Mouse (Mus musculus): ENCODE measurements around the gene Exph5.

DNA sequence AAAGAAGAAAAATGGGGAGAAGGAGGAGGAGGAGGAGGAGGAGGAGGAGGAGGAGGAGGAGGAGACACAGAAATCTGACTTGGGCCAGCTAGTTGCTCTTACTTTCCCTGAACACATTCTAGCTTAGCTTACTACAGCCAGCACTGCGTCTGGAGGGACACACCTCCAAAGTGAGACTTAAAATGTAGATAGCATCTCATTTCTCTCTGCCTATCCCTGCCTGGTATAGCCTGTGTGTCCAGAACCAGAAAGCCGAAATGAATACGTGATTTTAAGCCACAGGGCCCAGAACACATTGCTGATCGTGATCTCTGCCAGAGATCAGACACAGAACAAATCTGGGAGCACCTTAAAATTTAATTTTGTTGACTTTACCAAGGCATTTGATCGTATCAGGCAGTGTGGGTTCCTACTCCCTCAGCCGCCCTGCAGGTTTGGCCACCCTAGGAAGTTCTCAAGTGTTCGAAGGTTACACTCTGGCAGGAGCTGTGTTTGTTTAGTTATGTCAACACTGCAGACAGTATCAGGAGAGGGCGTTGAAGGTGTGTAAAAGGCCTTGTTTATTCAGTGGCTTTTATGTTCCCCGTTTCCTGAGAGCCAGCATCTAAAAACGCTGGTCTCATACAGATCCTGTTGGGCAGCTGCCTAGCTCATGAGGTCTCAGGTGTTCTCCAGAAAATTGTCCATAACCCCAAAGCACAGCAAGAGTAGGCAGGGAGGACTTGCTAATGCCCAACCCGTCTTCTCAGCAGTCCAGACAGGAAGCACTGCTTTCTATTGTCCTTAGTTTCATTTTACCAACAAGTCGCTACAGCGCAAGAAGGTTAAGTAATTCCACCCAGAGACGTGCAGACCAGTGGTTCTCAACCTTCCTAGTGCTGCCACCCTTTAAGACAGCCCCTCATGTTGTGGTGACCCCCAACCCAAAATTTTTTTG lies 55.0 kb downstream of the Exph5 start:
- TF ChIP-seq POLR2A (IDR thresholded peaks at IDR 0.05; ENCODE audit: low read depth, low read length) (no peak), CTCF (conservative IDR thresholded peaks at IDR 0.05; ENCODE audit: insufficient read depth, insufficient read length, low read depth, low read length) (no peak)

Data from kidney, adult 2 months (tissue).